Mouse (Mus musculus) liver, adult 2 months (tissue): ENCODE data around the gene Ifna5.

Source experiments
- CTCF ChIP-seq: fragments of 200-500 bp; IDR thresholded peaks from 2 replicates; pipeline ENCODE4 v1.5.1; 2011; ENCODE audit warnings: low read depth, low read length, control low read depth
- POLR2A ChIP-seq: fragments of 200-500 bp; IDR thresholded peaks from 2 replicates; pipeline ENCODE4 v1.6.1; 2011; ENCODE audit warnings: low read length, control low read depth; ENCODE audit not compliant: insufficient read depth; ENCODE audit errors: extremely low read depth

DNA sequence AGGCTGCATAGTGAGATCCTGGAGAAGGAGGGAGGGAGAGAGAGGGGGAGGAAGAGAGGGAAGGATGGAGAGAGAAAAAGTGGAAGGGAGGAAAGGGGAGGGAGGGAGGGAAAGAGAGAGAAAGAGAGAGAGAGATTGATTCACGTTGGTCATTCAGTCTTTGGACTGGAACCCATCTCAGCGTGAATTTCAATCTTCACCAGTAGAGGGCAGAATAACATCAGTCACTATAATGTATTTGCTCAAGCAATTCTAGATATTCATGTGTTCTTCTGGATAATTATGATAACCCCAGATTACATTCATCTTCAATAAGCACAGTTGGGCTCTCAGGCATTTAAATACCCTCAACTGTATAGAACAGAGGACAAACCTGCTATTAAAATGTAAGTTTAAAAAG, 37.4 kb downstream of the Ifna5 start:
- TF ChIP-seq CTCF = peak; percentile 29; the same call in 1 of the 2 replicates
- no peak for TF ChIP-seq POLR2A
